Mouse (Mus musculus): ENCODE data around the gene Nphp4. TPM values are rescaled to one million over a fixed set of nuclear protein-coding genes. Genes with fewer than 3 reads are reported as not detected.

Gene Nphp4
- polyA plus RNA-seq, 1 experiment from 2014 or later: 8.9 TPM

- Histone ChIP-seq H3K4me2 (replicated peaks) (no peak overlapping the region), H3K9me3 (replicated peaks) (no peaks in the 10 kb centered on the region), H3K4me1 (peaks cover 4% of the 10 kb centered on the region; the same call in 1 of the 2 replicates), H3K4me3 (no peak overlapping the region), H3K36me3 (peaks cover 28% of the 10 kb centered on the region), H3K27me3 (no peaks in the 10 kb centered on the region), H3K27ac (no peak overlapping the region), H3K9ac (no peak overlapping the region)
- ATAC-seq (ENCODE audit: low FRiP score): no peak
- WGBS: 91% methylated on average over 10 of the region's 10 CpGs
Observed at GRCm38 (mm10) chr4:152488046-152488445, 11.5 kb downstream of the Nphp4 start.

GRCm38 (mm10) chr4:152490311-152490710 lies 13.8 kb downstream of the Nphp4 start:
- peaks cover 13% of the 10 kb centered on the region for H3K4me1 ChIP-seq
- no peak overlapping the region for H3K27ac ChIP-seq
- H3K9me3 ChIP-seq (replicated peaks): no peaks in the 10 kb centered on the region
- no peak overlapping the region for H3K4me2 ChIP-seq (replicated peaks)
- no peaks in the 10 kb centered on the region for H3K27me3 ChIP-seq
- H3K4me3 ChIP-seq: no peak overlapping the region
- peaks cover 20% of the 10 kb centered on the region for H3K36me3 ChIP-seq
- ATAC-seq (ENCODE audit: low FRiP score): no peak
- WGBS: 90% methylated on average over 14 of the region's 14 CpGs
- no peak overlapping the region for H3K9ac ChIP-seq

- 58% methylated on average over 15 of the region's 15 CpGs for WGBS
- ATAC-seq (ENCODE audit: low FRiP score): no peak
- Histone ChIP-seq H3K4me3 (no peak overlapping the region), H3K9me3 (replicated peaks) (no peaks in the 10 kb centered on the region), H3K27ac (no peak overlapping the region), H3K4me2 (replicated peaks) (no peak overlapping the region), H3K9ac (no peak overlapping the region), H3K36me3 (peaks cover 20% of the 10 kb centered on the region), H3K27me3 (no peaks in the 10 kb centered on the region), H3K4me1 (peaks cover 17% of the 10 kb centered on the region)
Observed at GRCm38 (mm10) chr4:152491250-152491899, 14.9 kb downstream of the Nphp4 start.

- Histone ChIP-seq H3K36me3 (peaks cover 20% of the 10 kb centered on the region), H3K27ac (no peak overlapping the region), H3K9me3 (replicated peaks) (no peaks in the 10 kb centered on the region), H3K4me3 (no peak overlapping the region), H3K9ac (no peak overlapping the region), H3K27me3 (no peaks in the 10 kb centered on the region), H3K4me1 (peaks cover 20% of the 10 kb centered on the region), H3K4me2 (replicated peaks) (no peak overlapping the region)
- no peak for ATAC-seq (ENCODE audit: low FRiP score)
- WGBS: 49% methylated on average over 20 of the region's 20 CpGs
Observed at GRCm38 (mm10) chr4:152494360-152494879, 17.9 kb downstream of the Nphp4 start.

GRCm38 (mm10) chr4:152512221-152512925 lies 35.9 kb downstream of the Nphp4 start:
- Histone ChIP-seq H3K36me3 (peaks cover 17% of the 10 kb centered on the region), H3K4me1 (peaks cover 17% of the 10 kb centered on the region), H3K27me3 (no peaks in the 10 kb centered on the region), H3K9ac (no peak overlapping the region), H3K4me2 (replicated peaks) (no peak overlapping the region), H3K9me3 (replicated peaks) (no peaks in the 10 kb centered on the region), H3K4me3 (no peak overlapping the region), H3K27ac (peak overlapping the region; percentile 40; the same call in 1 of the 2 replicates)
- ATAC-seq (ENCODE audit: low FRiP score): peak; percentile 77
- WGBS: 28% methylated on average over 18 of the region's 18 CpGs

GRCm38 (mm10) chr4:152514884-152515283 lies 38.4 kb downstream of the Nphp4 start:
- no peaks in the 10 kb centered on the region for H3K9me3 ChIP-seq (replicated peaks)
- H3K36me3 ChIP-seq: 0 out of 2 replicates have a peak, but pooled peaks cover 5% of the 10 kb centered on the region
- H3K4me2 ChIP-seq (replicated peaks): no peak overlapping the region
- 73% methylated on average over 7 of the region's 7 CpGs for WGBS
- H3K27me3 ChIP-seq: no peaks in the 10 kb centered on the region
- no peak overlapping the region for H3K4me3 ChIP-seq
- peaks cover 17% of the 10 kb centered on the region for H3K4me1 ChIP-seq
- no peak for ATAC-seq (ENCODE audit: low FRiP score)
- H3K9ac ChIP-seq: no peak overlapping the region
- H3K27ac ChIP-seq: no peak overlapping the region

GRCm38 (mm10) chr4:152519106-152519505 lies 42.6 kb downstream of the Nphp4 start:
- Histone ChIP-seq H3K27me3 (no peaks in the 10 kb centered on the region), H3K9ac (no peak overlapping the region), H3K27ac (no peak overlapping the region), H3K4me3 (no peak overlapping the region), H3K9me3 (replicated peaks) (no peaks in the 10 kb centered on the region), H3K36me3 (peaks cover 8% of the 10 kb centered on the region; the same call in 1 of the 2 replicates), H3K4me1 (no peaks in the 10 kb centered on the region), H3K4me2 (replicated peaks) (no peak overlapping the region)
- 86% methylated on average over 10 of the region's 10 CpGs for WGBS
- no peak for ATAC-seq (ENCODE audit: low FRiP score)

GRCm38 (mm10) chr4:152520083-152520482 lies 43.6 kb downstream of the Nphp4 start:
- Histone ChIP-seq H3K4me3 (no peak overlapping the region), H3K4me2 (replicated peaks) (no peak overlapping the region), H3K27me3 (no peaks in the 10 kb centered on the region), H3K9ac (no peak overlapping the region), H3K4me1 (no peaks in the 10 kb centered on the region), H3K9me3 (replicated peaks) (no peaks in the 10 kb centered on the region), H3K36me3 (peaks cover 8% of the 10 kb centered on the region; the same call in 1 of the 2 replicates), H3K27ac (no peak overlapping the region)
- 37% methylated on average over 6 of the region's 6 CpGs for WGBS
- ATAC-seq (ENCODE audit: low FRiP score): no peak

GRCm38 (mm10) chr4:152532872-152533271 lies 56.4 kb downstream of the Nphp4 start:
- no peak for ATAC-seq (ENCODE audit: low FRiP score)
- Histone ChIP-seq H3K4me2 (replicated peaks) (no peak overlapping the region), H3K4me1 (peaks cover 40% of the 10 kb centered on the region), H3K27ac (no peak overlapping the region), H3K9me3 (replicated peaks) (no peaks in the 10 kb centered on the region), H3K4me3 (no peak overlapping the region), H3K36me3 (no peaks in the 10 kb centered on the region), H3K9ac (no peak overlapping the region), H3K27me3 (0 out of 2 replicates have a peak, but pooled peaks cover 5% of the 10 kb centered on the region)
- 52% methylated on average over 9 of the region's 9 CpGs for WGBS

GRCm38 (mm10) chr4:152539756-152540155 lies 63.2 kb downstream of the Nphp4 start:
- H3K27ac ChIP-seq: no peak overlapping the region
- peaks cover 3% of the 10 kb centered on the region; the same call in 1 of the 2 replicates for H3K27me3 ChIP-seq
- ATAC-seq (ENCODE audit: low FRiP score): no peak
- peaks cover 28% of the 10 kb centered on the region for H3K4me1 ChIP-seq
- H3K4me3 ChIP-seq: no peak overlapping the region
- H3K4me2 ChIP-seq (replicated peaks): no peak overlapping the region
- peaks cover 9% of the 10 kb centered on the region; the same call in 1 of the 2 replicates for H3K36me3 ChIP-seq
- H3K9ac ChIP-seq: no peak overlapping the region
- WGBS: 91% methylated on average over 12 of the region's 12 CpGs
- H3K9me3 ChIP-seq (replicated peaks): peaks cover 4% of the 10 kb centered on the region; the same call in 1 of the 2 replicates

- Histone ChIP-seq H3K4me1 (peaks cover 21% of the 10 kb centered on the region), H3K9ac (no peak overlapping the region), H3K9me3 (replicated peaks) (peaks cover 4% of the 10 kb centered on the region; the same call in 1 of the 2 replicates), H3K4me2 (replicated peaks) (no peak overlapping the region), H3K4me3 (no peak overlapping the region), H3K36me3 (peaks cover 16% of the 10 kb centered on the region; the same call in 1 of the 2 replicates), H3K27ac (no peak overlapping the region), H3K27me3 (peaks cover 3% of the 10 kb centered on the region; the same call in 1 of the 2 replicates)
- 17% methylated on average over 9 of the region's 9 CpGs for whole genome bisulfite sequencing
- no peak; the same call in 1 of the 2 replicates for ATAC-seq (ENCODE audit: low FRiP score)
Observed at GRCm38 (mm10) chr4:152541172-152541571, 64.7 kb downstream of the Nphp4 start.

GRCm38 (mm10) chr4:152542447-152542846 lies 65.9 kb downstream of the Nphp4 start:
- Histone ChIP-seq H3K36me3 (peaks cover 16% of the 10 kb centered on the region; the same call in 1 of the 2 replicates), H3K9ac (no peak overlapping the region), H3K27me3 (peaks cover 3% of the 10 kb centered on the region; the same call in 1 of the 2 replicates), H3K27ac (no peak overlapping the region), H3K4me3 (no peak overlapping the region), H3K4me2 (replicated peaks) (no peak overlapping the region), H3K9me3 (replicated peaks) (peaks cover 4% of the 10 kb centered on the region; the same call in 1 of the 2 replicates), H3K4me1 (peaks cover 13% of the 10 kb centered on the region)
- ATAC-seq (ENCODE audit: low FRiP score): no peak
- 97% methylated on average over 11 of the region's 11 CpGs for WGBS
